Mouse (Mus musculus) testis, adult 2 months (tissue): ENCODE measurements around the gene Adcy3. TPM values are rescaled to one million over a fixed set of nuclear protein-coding genes. Genes with fewer than 3 reads are reported as not detected.

Experiments
- H3K27ac ChIP-seq: fragments of 200-500 bp; 2 replicates; pipeline ENCODE4 v1.5.1; 2012; ENCODE audit warnings: low read depth, low read length; ENCODE audit not compliant: control insufficient read depth, insufficient read depth
- H3K27me3 ChIP-seq: fragments of 200-500 bp; 2 replicates; pipeline ENCODE4 v1.6.1; 2012; ENCODE audit warnings: mild to moderate bottlenecking, low read length, moderate library complexity; ENCODE audit not compliant: control insufficient read depth, insufficient read depth
- H3K36me3 ChIP-seq: fragments of 200-500 bp; 2 replicates; pipeline ENCODE4 v1.6.1; 2012; ENCODE audit warnings: mild to moderate bottlenecking, low read length; ENCODE audit not compliant: control insufficient read depth, insufficient read depth
- H3K4me1 ChIP-seq: fragments of 200-500 bp; 2 replicates; pipeline ENCODE4 v1.6.1; 2012; ENCODE audit warnings: low read length; ENCODE audit not compliant: control insufficient read depth, insufficient read depth
- H3K4me3 ChIP-seq: fragments of 200-500 bp; 2 replicates; pipeline ENCODE4 v1.5.1; 2012; ENCODE audit warnings: low read depth, mild to moderate bottlenecking, low read length, moderate library complexity, mixed read lengths; ENCODE audit not compliant: control insufficient read depth
- CTCF ChIP-seq: fragments of 200-500 bp; IDR thresholded peaks from 2 replicates; pipeline ENCODE4 v1.5.1; 2012; ENCODE audit warnings: low read depth, mild to moderate bottlenecking, inconsistent platforms, low read length, moderate library complexity; ENCODE audit not compliant: control insufficient read depth, insufficient read depth, insufficient replicate concordance
- POLR2A ChIP-seq: fragments of 200-500 bp; IDR thresholded peaks from 2 replicates; pipeline ENCODE4 v1.6.1; 2012; ENCODE audit warnings: low read depth, mild to moderate bottlenecking, inconsistent platforms, low read length, moderate library complexity; ENCODE audit not compliant: control insufficient read depth
- polyA plus RNA-seq: library from polyadenylated mRNA; depleted of rRNA; stranded (reverse); fragments of >200 nt; gene quantifications from 2 replicates; pipeline ENCODE4 v1.2.3, GENCODE M21; 2012; rRNA removed

Gene Adcy3
- polyA plus RNA-seq: 1.8 and 1.9 TPM in 2 replicates

- H3K4me3 ChIP-seq: peak within 1 kb of the TSS; percentile 50
- H3K27ac ChIP-seq: no peak within 1 kb of the TSS
- no peaks in the 10 kb centered on the region for H3K27me3 ChIP-seq
- peaks cover 9% of the 10 kb centered on the region for H3K4me1 ChIP-seq
- TF ChIP-seq CTCF (no peak), POLR2A (no peak)
- no peaks in the 10 kb centered on the region for H3K36me3 ChIP-seq
These were observed at the start of gene Adcy3 for GRCm38 (mm10) chr12:4132941-4133846. Gene Adcy3 (plus strand): TSS chr12:4133103.

DNA sequence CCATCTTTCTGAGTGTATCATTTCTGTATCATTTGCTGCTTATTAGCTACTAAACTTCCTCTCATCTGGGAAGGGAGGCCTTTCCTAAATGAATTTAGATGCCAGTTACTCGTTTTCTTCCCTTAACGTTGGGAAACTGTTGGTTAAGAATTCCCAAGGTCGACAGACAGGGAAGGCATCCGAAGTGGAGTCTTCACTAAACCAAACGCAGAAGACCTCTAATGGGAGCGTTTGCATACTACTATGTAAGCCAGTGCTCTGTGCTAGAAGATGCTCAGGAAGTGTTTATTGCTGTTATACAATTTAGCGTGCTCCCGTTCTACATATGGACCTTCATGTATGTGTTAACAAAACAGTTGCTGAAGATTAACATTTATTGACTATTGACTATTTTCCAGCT, 49.5 kb upstream of the Adcy3 start:
- Histone ChIP-seq H3K4me3 (peak overlapping the region; percentile 34; the same call in 1 of the 2 replicates), H3K27me3 (no peaks in the 10 kb centered on the region), H3K36me3 (peaks cover 2% of the 10 kb centered on the region), H3K4me1 (peaks cover 3% of the 10 kb centered on the region; the same call in 1 of the 2 replicates), H3K27ac (no peak overlapping the region)
- TF ChIP-seq POLR2A: no peak
- no peak for TF ChIP-seq CTCF

DNA sequence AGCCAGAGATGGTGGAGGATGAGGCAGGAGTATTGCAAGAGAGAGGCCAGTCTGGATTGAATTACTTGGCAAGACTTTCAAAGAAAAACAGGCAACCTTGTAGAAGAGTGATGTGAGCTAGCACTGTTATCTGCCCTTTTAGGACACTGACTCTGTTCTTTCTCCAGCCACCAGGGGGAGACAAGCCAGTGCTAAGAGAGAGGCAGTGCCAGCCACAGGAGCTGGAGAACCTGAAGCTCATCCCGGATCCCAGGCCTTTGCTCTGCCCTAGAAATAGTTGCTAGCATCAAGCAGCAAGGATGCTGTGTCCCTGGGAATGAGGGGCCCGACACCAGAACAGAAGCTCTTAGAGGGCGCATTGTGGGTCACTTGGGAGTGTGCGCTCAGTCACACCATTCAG, 25.5 kb upstream of the Adcy3 start:
- H3K36me3 ChIP-seq: no peaks in the 10 kb centered on the region; the same call in 1 of the 2 replicates
- H3K27me3 ChIP-seq: no peaks in the 10 kb centered on the region
- no peak overlapping the region for H3K27ac ChIP-seq
- no peak overlapping the region for H3K4me3 ChIP-seq
- H3K4me1 ChIP-seq: no peaks in the 10 kb centered on the region
- TF ChIP-seq POLR2A (no peak), CTCF (peak; percentile 59; the same call in 1 of the 2 replicates)

GRCm38 (mm10) chr12:4116132-4116531, 16.8 kb upstream of the Adcy3 start:
- Histone ChIP-seq H3K4me3 (no peak overlapping the region), H3K27me3 (no peaks in the 10 kb centered on the region), H3K4me1 (no peaks in the 10 kb centered on the region), H3K27ac (no peak overlapping the region), H3K36me3 (peaks cover 1% of the 10 kb centered on the region; the same call in 1 of the 2 replicates)
- TF ChIP-seq POLR2A (no peak), CTCF (no peak)

DNA sequence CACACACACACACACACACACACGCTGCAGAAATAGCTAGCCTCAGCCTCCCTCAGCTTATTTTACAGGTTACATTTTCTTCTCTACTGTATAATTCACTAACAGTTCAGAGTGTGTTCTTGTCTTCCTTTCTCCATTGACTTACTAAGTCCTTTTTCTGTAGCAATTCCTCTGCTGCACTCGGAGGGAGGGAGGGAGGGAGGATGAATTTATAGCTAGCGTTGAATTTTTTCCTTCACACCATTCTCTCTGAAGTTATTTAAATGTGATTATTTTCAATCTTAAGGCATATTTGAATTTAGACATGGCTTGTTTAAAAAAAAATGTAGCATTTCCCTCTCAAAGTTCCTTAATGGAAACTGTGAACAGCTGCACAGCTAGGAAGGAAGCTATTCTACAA, 15.8 kb upstream of the Adcy3 start:
- TF ChIP-seq CTCF (no peak), POLR2A (no peak)

DNA sequence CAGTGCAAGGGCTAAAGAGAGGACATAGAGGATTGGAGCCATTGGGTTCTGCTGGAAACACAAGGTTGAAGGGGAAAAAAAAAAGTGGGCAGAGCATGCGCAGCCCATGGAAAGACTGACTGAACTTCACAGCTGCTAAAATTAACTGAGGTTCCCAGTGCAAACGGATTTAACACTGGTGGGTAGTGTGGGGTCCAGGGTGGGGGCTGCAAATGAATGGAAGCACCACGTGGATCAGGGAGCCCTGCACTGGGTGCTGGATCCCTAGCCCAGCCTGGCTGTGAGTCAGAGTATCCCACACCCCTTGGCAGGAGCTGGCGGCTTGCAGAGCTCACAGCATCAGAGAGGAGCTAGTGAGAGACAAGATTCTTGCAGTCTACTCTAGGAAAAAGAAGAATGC, 15.3 kb upstream of the Adcy3 start:
- H3K4me3 ChIP-seq: no peak overlapping the region
- no peaks in the 10 kb centered on the region for H3K27me3 ChIP-seq
- peaks cover 1% of the 10 kb centered on the region; the same call in 1 of the 2 replicates for H3K36me3 ChIP-seq
- TF ChIP-seq CTCF (no peak), POLR2A (no peak)
- no peaks in the 10 kb centered on the region for H3K4me1 ChIP-seq
- no peak overlapping the region for H3K27ac ChIP-seq

More for the DNA sequence above, 15.8 kb upstream of the Adcy3 start:
- peaks cover 1% of the 10 kb centered on the region; the same call in 1 of the 2 replicates for H3K36me3 ChIP-seq
- H3K27ac ChIP-seq: no peak overlapping the region
- no peaks in the 10 kb centered on the region for H3K4me1 ChIP-seq
- H3K4me3 ChIP-seq: no peak overlapping the region
- H3K27me3 ChIP-seq: no peaks in the 10 kb centered on the region

DNA sequence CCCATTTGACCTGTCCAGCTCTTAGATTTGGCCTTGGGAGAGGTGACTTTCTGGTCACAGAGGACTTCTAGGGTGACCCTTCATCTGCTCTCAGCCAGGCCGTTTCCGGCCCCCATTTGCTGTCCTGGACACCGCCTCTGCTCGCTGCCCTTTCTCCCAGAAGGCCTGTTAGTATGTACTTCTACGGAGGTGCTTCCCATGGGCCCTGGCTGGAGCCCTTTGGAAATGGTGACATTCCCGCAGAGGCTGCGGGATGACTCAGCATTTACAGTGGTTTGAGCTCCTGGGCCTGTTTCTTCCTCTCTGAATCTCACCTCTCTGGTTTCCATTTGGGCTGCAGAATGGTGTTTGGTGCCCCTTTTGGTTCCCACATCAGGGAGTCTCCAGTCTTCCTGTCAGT, 5.6 kb upstream of the Adcy3 start:
- Histone ChIP-seq H3K36me3 (no peaks in the 10 kb centered on the region), H3K27me3 (no peaks in the 10 kb centered on the region), H3K4me1 (no peaks in the 10 kb centered on the region), H3K27ac (no peak overlapping the region), H3K4me3 (no peak overlapping the region)
- TF ChIP-seq CTCF (no peak), POLR2A (no peak)
